Mouse (Mus musculus) lung, adult 10 weeks (tissue): ENCODE results near the gene Olfr1221. TPM values are rescaled to one million over a fixed set of nuclear protein-coding genes. Genes with fewer than 3 reads are reported as not detected.

ENCODE experiments used
- polyA plus RNA-seq: library from polyadenylated mRNA; stranded (reverse); fragments of 350-450 nt; fragmentation: Illumina TruSeq; extraction: RNeasy Lipid Tissue Mini Kit (QIAGEN cat#74804); gene quantifications from one replicate; pipeline ENCODE4 v1.2.3, GENCODE M21; 2014; ENCODE audit warnings: low read depth, low replicate concordance; ENCODE audit not compliant: insufficient read depth

The Olfr1221 gene
- not detected for polyA plus RNA-seq

DNA sequence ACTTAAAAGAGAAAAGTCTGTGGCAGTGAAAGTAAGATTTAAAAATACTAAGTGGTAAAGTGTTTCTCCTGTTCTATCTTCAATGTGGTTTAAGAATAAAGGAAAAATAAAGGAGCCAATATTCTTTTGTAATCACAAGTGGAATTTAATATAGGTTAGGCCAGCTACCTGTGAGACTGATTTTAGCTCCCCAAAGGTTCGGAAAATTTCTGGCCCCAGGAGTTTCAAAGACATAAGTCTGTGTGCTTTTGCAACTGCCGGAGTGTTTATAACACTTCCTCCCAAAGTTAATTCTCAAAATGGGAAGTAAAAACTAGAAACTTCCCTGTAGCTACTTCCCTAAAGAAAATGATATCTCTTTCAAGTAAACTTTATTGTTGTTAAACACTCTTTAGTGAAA is at the start of gene Olfr1221:
Gene Olfr1221, minus strand, starts transcription at position 101 of the 400 bp plus-strand sequence.

DNA sequence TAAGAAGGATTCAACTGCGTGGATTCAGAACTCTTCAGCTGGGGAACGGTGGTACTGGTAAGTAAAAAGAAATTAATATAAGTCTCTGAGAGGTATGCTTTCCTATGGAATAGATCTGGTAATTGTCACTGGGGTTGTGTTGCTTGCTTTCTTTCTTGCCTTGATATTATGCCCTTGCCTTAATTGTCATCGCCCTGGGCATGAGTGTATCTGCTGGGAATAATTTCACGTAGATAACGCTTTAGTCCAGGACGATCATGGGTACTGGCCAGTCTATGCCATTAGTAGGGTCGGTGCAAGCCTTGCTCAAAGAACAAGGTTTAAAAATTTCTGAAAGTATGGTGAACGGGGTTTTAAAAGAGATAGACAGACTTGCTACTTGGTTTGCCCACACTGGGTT is 46.9 kb upstream of the Olfr1221 start, which contains the start of gene Olfr1224-ps1:
Gene Olfr1224-ps1, minus strand, starts transcription at position 101 of the 400 bp plus-strand sequence.

DNA sequence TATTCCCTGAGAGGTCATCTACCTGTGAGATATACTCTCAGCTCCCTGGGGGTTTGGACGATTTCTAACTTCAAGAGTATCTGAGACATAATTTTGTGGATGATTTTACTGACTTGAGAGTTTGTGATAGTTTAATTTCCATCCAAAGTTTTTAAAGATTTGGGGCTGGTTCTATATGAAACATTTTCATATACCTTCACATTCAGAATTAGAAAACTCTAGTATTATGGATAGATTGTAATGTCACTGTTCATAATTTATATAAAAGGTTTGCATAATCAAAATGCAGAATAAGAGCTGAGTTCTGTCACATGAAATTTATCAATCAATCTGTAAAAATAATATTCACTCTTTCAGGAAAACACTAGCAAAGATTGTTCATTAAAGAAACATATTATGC is 34.4 kb upstream of the Olfr1221 start, which contains the start of gene Olfr1223:
Gene Olfr1223, minus strand, starts transcription at position 101 of the 400 bp plus-strand sequence.

DNA sequence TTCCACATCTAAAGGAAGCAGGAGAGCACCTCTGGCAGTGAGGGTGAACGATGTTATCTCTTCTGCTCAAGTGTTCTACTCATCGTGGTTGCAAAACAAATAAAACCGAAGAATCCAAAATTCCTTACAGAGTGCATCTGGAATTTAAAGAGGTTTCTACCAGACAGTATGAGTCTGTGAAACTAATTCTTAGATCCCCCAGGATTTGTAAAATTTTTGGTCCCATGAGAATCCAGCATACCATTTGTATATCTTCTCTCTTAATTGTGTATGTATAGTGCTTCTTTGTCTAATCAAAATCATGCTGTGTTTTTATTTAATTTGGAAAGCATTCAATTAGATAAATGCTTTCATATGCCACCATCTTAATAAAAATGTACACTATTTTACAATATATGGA is 15.9 kb upstream of the Olfr1221 start, which contains the start of gene Olfr1222:
Gene Olfr1222, minus strand, starts transcription at position 101 of the 400 bp plus-strand sequence.

DNA sequence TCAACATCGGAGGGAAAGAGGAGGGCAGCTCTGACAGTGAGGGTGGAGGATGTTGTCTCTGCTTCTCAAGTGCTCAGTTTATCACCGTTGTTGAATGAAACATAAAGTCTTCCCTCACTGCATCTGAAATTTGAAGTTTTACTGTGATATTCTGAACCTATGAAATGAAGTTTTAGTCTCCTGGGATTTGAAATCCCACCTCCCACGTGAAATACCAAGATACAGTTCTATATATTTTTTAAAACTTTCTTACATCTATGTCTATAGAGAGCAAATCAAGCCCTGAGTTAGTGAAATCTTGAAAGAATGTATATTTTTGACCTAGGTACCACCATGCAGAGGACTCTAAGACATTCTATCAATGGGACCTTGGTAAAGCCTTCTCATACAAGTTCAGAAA is 10.3 kb downstream of the Olfr1221 start, which contains the start of gene Olfr1220:
Gene Olfr1220, minus strand, starts transcription at position 101 of the 400 bp plus-strand sequence.

DNA sequence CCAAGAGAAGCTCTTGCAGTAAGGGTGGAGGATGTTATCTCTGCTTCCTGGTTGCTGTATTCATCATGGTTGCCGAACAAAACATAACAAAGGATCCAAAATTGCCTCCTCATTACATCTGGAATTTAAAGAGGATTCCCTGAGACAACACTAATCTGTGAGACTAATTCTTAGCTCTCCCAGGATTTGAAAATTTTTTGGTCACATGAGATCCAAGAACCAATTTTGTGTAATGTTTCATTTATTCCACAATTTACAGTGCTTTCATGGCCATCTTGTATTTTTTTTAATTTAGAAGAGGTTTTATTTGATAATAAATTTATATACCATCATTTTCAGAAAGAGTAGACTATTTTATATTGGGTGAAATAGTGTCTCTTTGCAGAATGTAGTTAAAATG is 33.7 kb downstream of the Olfr1221 start, which contains the start of gene Olfr1219:
Gene Olfr1219, minus strand, starts transcription at position 101 of the 400 bp plus-strand sequence.

DNA sequence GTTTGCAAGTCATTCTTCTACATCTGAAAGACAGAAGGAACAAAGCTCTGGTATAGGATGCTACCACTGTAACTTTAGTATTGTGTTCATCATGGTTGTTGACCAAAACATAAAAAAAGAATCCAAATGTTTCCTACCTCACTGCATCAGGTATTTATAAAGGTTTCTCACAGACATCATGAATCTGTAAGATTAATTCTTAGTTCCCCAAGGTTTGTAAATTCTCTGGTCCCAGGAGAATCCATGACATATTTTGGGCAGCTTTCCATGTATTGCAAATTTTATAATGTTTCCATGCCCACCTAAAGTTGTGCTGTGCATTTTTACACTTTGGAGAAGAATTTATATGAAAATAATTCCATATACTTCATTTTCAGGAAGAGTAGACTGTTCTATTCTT is 56.0 kb downstream of the Olfr1221 start, which contains the start of gene Olfr1218:
Gene Olfr1218, minus strand, starts transcription at position 101 of the 400 bp plus-strand sequence.

Other genes starting within 250 kb of the Olfr1221 start
- not detected for gene Olfr1208, start 215.0 kb downstream of the Olfr1221 start, polyA plus RNA-seq
- not detected for gene Olfr1209, start 202.1 kb downstream of the Olfr1221 start, polyA plus RNA-seq
- gene Olfr1211, start 179.2 kb downstream of the Olfr1221 start, polyA plus RNA-seq, result not detected
- not detected for gene Olfr1212, start 163.3 kb downstream of the Olfr1221 start, polyA plus RNA-seq
- not detected for gene Gm13762, start 137.0 kb downstream of the Olfr1221 start, polyA plus RNA-seq
- gene Olfr1214, start 124.6 kb downstream of the Olfr1221 start, polyA plus RNA-seq, result not detected
- gene Olfr1215, start 110.3 kb downstream of the Olfr1221 start, polyA plus RNA-seq, result not detected
- not detected for gene Olfr1216, start 98.9 kb downstream of the Olfr1221 start, polyA plus RNA-seq
- not detected for gene Olfr1217, start 85.2 kb downstream of the Olfr1221 start, polyA plus RNA-seq
- gene Olfr1218, start 56.1 kb downstream of the Olfr1221 start, polyA plus RNA-seq, result not detected
- not detected for gene Olfr1219, start 33.8 kb downstream of the Olfr1221 start, polyA plus RNA-seq
- not detected for gene Olfr1220, start 10.4 kb downstream of the Olfr1221 start, polyA plus RNA-seq
- gene Olfr1222, start 15.8 kb upstream of the Olfr1221 start, polyA plus RNA-seq, result not detected
- not detected for gene Olfr1223, start 34.3 kb upstream of the Olfr1221 start, polyA plus RNA-seq
- not detected for gene Olfr1224-ps1, start 46.8 kb upstream of the Olfr1221 start, polyA plus RNA-seq
- gene Olfr1225, start 57.4 kb upstream of the Olfr1221 start, polyA plus RNA-seq, result not detected
- not detected for gene Olfr1226, start 82.8 kb upstream of the Olfr1221 start, polyA plus RNA-seq
- not detected for gene Olfr1228, start 136.8 kb upstream of the Olfr1221 start, polyA plus RNA-seq
- gene Olfr1229, start 170.7 kb upstream of the Olfr1221 start, polyA plus RNA-seq, result not detected
- not detected for gene Olfr1230, start 180.0 kb upstream of the Olfr1221 start, polyA plus RNA-seq
- gene Olfr1231, start 189.8 kb upstream of the Olfr1221 start, polyA plus RNA-seq, result not detected
- gene Olfr1232, start 212.4 kb upstream of the Olfr1221 start, polyA plus RNA-seq, result not detected
- not detected for gene Olfr1233, start 225.1 kb upstream of the Olfr1221 start, polyA plus RNA-seq
- gene Olfr1234, start 247.6 kb upstream of the Olfr1221 start, polyA plus RNA-seq, result not detected